Mouse (Mus musculus): Measurements from ENCODE around the gene Chdh.

DNA sequence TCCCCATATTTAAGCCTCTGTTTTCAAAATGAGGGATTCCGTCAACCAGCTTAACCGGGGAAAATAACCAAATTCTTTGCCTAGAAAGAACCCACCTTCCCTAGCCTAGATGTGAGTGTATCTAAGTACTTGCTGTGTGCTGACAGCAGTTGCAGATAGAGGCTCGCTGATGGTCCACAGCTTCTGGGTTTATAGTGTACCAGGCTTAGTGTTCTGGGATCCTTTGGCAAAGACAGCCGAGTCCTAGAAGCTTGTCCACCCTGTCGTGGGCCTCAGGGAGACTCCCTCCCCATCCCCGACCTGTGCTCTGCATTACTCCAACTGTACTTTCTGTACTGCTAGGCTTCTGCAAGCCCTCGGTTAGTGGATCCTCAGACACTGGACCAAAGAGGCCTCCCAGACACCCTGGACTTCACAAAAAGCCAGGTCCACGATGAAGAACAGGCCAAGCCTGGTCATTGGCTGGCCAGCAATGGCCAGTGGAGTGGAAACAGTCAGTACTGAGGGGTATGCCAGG is 36.9 kb downstream of the Chdh start:
- no peak for TF ChIP-seq POLR2A (IDR thresholded peaks at IDR 0.05; ENCODE audit: low read depth, low read length)
- TF ChIP-seq CTCF (IDR thresholded peaks at IDR 0.05; ENCODE audit: borderline replicate concordance, insufficient read depth, low read length): no peak

All from embryonic fibroblast, embryonic 13.5 days (primary cell).